Comparison of ENCODE assay signal across 11 mouse cellular contexts in the genomic region with DNA sequence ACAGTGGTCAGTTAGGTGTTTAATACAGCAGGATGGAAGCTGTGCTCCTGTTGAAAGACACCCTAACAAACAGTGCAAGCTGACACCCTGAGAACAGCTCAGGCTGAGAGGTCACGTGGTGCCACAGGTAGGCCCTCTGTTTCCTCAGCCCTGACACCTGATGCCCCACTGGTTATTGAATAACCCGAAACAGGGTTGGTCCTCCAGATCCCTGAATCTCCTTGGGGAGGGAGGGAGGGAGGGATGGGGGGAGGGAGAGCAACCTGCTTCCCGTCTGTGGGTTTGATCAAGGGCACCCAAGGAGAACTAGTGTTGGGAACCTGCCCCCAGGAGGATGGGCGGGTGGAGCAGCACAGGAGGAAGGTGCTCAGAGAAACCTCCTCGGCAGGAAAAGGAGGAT. TPM values are rescaled to one million over a fixed set of nuclear protein-coding genes. Genes with fewer than 3 reads are reported as not detected.
DNase-seq lines count a peak whose midpoint lies in the region.
"Had no signal": no experiment of that assay in that cellular context is flagged by ENCODE, and none has a peak within 500 bp of the region (broad histone marks: within the 10 kb centered on the region; RNA-seq: fewer than 3 reads in every experiment).

No protein-coding gene starts in this region.

- H3K4me1 ChIP-seq in embryonic facial prominence, embryonic 10.5 days, result peaks cover 30% of the 10 kb centered on the region

- WGBS in embryonic facial prominence, embryonic 10.5 days, result 38% methylated on average over 5 of the region's 5 CpGs

- H3K36me3 ChIP-seq in embryonic facial prominence, embryonic 10.5 days (replicated peaks), result no peaks in the 10 kb centered on the region
- H3K36me3 ChIP-seq: heart, embryonic 13.5 days had no signal

- no peak overlapping the region for H3K4me3 ChIP-seq in embryonic facial prominence, embryonic 10.5 days
- H3K4me3 ChIP-seq: heart, embryonic 13.5 days had no signal

- peaks cover 44% of the 10 kb centered on the region for H3K27me3 ChIP-seq in embryonic facial prominence, embryonic 10.5 days (replicated peaks; ENCODE audit: low read depth, poor library complexity, severe bottlenecking)

- H3K9me3 ChIP-seq in embryonic facial prominence, embryonic 10.5 days, result no peaks in the 10 kb centered on the region
- H3K9me3 ChIP-seq: heart, embryonic 13.5 days had no signal

- H3K27ac ChIP-seq in embryonic facial prominence, embryonic 10.5 days (replicated peaks), result 0 out of 2 replicates have a peak overlapping the region, but pooled peaks have one; percentile 44
- H3K27ac ChIP-seq: heart, embryonic 13.5 days had no signal

- peak; percentile 34 for DNase-seq in embryonic facial prominence, embryonic 10.5 days (ENCODE audit: low spot score)
- peak; percentile 94 for DNase-seq in kidney, adult 11 months
- DNase-seq in kidney, postnatal 4 days, result peak; percentile 68 to 78
- DNase-seq in lung, postnatal 36 days, result peak; percentile 77
- DNase-seq in layer of hippocampus, adult 9-11 months, result no peak
- DNase-seq in right cerebral cortex, adult 18-20 months, result no peak
- no peak for DNase-seq in thymus, adult 18-20 months
- DNase-seq in ovary, postnatal 10 days (ENCODE audit: low spot score), result no peak
- DNase-seq: gastrocnemius, postnatal 14 days; thymus, postnatal 4 days had no signal

RNA-seq across cellular contexts. Expression of a gene that starts 18.6 kb away (rescaled TPM):
- 43.3 and 47.2 TPM in 2 replicates for polyA plus RNA-seq in embryonic facial prominence, embryonic 10.5 days (2016; fragmentation: Nextera tagmentation; extraction: Ambion mirVana)

Comparison
In these comparisons a context has a peak if more than half of its experiments do, and no peak if none do; other contexts are left out.
1. DNase-seq: peak in embryonic facial prominence, embryonic 10.5 days (single experiment), kidney, adult 11 months (single experiment), kidney, postnatal 4 days (2 of 2) and lung, postnatal 36 days (single experiment); none in layer of hippocampus, adult 9-11 months (single experiment), right cerebral cortex, adult 18-20 months (single experiment), thymus, adult 18-20 months (0 of 2) and ovary, postnatal 10 days (single experiment).